Mouse (Mus musculus): ENCODE measurements around the gene Hes5.

DNA sequence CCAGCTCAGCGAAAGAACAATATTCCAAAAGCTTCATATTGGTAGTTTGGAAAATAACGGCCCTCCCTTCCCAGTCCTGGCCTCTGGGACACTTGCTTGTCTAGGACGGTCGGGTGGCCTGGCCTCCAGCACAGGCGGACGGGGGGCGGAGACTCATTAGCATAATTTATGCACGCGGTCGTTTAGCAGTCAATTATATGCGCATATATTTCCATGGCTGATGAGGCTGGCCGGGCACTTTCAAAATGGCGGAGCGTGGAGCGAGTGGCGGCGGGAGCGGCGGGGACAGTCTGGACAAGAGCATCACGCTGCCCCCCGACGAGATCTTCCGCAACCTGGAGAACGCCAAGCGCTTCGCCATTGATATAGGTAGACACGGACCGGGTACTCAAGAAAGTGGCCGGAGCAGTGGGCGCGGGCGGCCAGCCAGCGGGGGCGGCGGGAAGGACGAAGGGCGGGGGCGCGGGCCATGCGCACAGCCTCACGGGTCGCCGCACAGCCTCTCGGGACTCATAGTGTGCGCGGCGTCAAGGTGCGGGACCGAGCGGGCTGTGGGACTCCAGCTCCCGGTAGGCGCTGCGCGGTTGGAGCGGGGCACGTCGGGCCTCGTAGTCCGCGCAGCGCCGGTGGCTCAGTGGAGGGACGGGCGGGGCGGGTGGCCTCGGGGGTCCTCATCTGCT is 3.3 kb downstream of the Hes5 start, which contains the start of gene Pank4:
- TF ChIP-seq EP300 (IDR thresholded peaks at IDR 0.05; ENCODE audit: low read depth) (no peak), CTCF (IDR thresholded peaks at IDR 0.05; ENCODE audit: low read depth) (no peak)

All from liver, postnatal 0 days (tissue).